Mouse (Mus musculus) R1 (cell line): ENCODE measurements around the gene Mus81.

Experiments
- DNase-seq: peaks from one replicate; pipeline ENCODE4 v3.0.0-alpha.2; 2018; ENCODE audit warnings: low read depth, low spot score

The Mus81 gene

DNA sequence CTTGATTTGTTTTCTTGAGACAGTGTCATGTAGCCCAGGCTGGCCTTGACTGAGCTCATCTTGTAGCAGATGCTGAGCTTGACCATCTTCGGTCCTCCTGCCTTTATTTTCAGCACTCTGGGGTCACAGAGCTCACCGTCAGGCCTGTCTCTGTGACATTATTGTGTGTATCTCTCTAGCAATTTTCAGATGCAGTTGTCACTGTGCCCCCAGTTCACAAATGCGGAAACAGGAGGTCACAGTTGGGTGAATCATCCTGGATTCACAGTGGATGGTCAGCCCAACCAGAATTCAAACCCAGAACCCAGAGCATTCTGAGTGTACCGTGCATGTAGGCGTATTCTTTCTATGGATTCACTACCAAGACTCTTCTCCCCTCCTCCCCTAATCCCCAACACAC lies 42.5 kb downstream of the Mus81 start:
- DNase-seq = no peak

DNA sequence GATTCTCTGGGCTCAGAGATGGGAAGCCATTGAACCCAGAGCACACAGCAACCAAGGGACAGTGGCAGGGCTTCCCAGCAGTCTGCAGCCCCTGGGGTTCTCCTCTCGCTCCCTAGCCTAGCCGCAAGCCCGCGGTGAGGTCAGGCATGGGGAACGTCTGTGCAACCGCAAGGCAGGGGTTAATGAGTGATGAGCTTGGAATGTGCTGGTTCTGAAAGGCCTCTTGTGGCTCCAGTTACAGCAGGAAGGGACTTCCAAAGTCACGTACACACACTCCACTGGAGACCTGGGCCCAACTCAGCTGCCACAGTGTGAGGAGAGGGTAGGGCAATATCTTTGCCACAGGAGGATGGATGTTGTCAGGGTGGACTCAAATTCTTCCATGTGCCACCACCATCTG lies 43.2 kb downstream of the Mus81 start:
- no peak for DNase-seq

DNA sequence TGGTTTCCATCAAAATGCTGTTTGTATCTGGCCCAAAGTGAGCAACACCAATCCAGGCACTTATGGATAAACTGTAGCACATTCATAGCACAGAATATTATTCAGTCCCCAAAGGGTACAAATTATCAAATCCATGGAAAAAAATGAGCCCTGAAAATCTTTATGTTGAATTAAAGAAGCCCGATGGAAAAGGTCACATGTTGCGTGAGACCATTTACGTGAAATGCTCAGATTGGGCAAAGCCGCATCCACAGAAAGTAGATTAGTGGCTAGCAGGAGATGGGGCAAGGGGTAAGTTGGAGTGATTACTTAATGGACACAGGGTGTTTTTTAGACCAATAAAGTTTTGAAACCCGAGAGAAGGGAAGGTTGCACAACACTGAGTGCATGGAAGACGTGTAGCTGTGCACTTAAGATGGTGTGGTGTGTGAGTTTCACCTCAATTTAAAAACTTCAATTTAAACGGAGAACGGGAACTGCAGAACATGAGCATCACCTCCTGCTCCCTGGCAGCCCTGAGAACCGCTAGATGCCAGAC lies 43.8 kb downstream of the Mus81 start:
- DNase-seq = no peak

DNA sequence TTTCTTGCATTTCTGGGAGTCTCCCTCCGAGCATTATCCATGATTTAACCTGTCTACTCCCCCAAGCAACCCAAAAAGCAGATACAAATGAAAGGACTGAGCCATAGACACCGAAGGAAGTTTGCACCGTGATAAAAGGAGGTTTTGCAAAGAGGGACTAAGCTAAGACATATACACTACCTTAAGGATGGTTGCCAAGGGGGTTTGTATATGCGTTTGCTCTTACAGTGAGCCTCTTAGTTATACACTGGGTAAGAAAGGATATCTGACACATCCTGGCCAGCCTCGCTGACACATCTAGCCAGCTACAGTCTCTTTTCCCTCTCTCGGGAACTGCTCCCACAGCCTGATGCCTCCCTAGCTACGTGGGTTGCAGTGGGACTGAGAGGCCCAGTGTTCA lies 54.3 kb downstream of the Mus81 start:
- DNase-seq = no peak

DNA sequence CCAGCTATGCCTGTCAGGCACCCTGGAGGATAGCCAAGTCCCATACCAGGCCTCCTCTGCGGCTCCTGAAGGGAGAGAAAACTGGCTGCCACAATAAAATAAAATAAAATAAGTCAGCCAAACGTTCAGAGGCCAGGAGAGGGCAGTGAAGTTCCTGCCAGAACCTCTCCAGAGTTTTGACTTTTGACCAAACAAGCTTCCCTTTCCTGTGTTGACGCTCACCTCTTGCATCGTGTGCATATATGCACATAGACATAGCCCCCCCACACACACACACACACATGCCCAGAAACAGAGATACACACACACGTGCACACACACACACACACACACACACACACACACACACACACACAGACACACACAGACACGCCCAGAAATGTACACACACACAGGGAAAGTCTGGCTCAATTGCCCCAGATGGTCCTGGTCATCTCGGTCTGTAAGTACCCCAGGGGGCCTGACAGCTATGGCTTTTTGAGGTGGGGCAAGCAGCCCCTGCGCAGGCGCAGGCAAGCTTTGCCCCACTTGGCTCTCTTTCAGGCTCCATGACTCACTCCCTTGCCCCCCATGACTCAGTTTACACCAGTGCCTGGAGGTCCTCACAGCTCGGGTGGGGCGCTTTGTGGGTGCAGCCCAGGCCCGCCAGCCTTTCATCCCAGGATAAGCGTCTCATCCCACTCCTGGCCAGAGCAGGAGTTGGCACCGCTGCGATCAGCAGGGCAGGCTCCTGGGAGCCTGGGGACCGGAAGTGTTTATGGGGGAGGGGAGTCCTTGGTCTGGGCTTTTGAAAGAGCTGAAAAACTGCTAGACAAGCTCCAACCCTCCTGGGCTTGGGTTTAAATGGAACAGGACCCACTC lies 55.0 kb downstream of the Mus81 start:
- peak; percentile 78 for DNase-seq
